Mouse (Mus musculus) embryonic facial prominence, embryonic 14.5 days (tissue): Measurements from ENCODE around the gene Chrdl2. TPM values are rescaled to one million over a fixed set of nuclear protein-coding genes. Genes with fewer than 3 reads are reported as not detected.
"Not testable (repeated sequence)": the region's sequence is repeated elsewhere in the genome, so short reads cannot be mapped to it uniquely, and the experiment has no call there.

Experiments used
- ATAC-seq: fragments of 200-750 bp; cut with Nextera tagmentation; 2 replicates; pipeline ENCODE4 v1.8.0; 2017; ENCODE audit warnings: low read depth, moderate number of reproducible peaks, moderate TSS enrichment
- DNase-seq: peaks from one replicate; pipeline ENCODE4 v3.0.0-alpha.2; 2015; ENCODE audit warnings: low spot score
- H3K27ac ChIP-seq: fragments of 300-500 bp; sonication (generic); replicated peaks from 2 replicates; pipeline ENCODE4 v1.5.1; 2014; ENCODE audit warnings: low read depth, mild to moderate bottlenecking, low read length, moderate library complexity
- H3K27me3 ChIP-seq: fragments of 300-500 bp; sonication (generic); replicated peaks from 2 replicates; pipeline ENCODE4 v1.6.1; 2014; ENCODE audit warnings: low read length; ENCODE audit not compliant: control insufficient read depth, insufficient read depth
- H3K36me3 ChIP-seq: fragments of 300-500 bp; sonication (generic); 2 replicates; pipeline ENCODE4 v1.6.1; 2014; ENCODE audit warnings: low read length, mixed read lengths; ENCODE audit not compliant: control insufficient read depth, insufficient read depth
- H3K4me1 ChIP-seq: fragments of 300-500 bp; sonication (generic); 2 replicates; pipeline ENCODE4 v1.6.1; 2014; ENCODE audit warnings: antibody characterized with exemption, low read length; ENCODE audit not compliant: control insufficient read depth, insufficient read depth
- H3K4me2 ChIP-seq: fragments of 300-500 bp; sonication (generic); 2 replicates; pipeline ENCODE4 v1.6.1; 2014; ENCODE audit warnings: low read depth, mild to moderate bottlenecking, low read length, moderate library complexity, mixed read lengths
- H3K4me3 ChIP-seq: fragments of 300-500 bp; sonication (generic); 2 replicates; pipeline ENCODE4 v1.5.1; 2014; ENCODE audit warnings: low read depth, mild to moderate bottlenecking, low read length
- H3K9ac ChIP-seq: fragments of 300-500 bp; sonication (generic); 2 replicates; pipeline ENCODE4 v1.6.1; 2014; ENCODE audit warnings: low read depth, mild to moderate bottlenecking, low read length, moderate library complexity, mixed read lengths
- H3K9me3 ChIP-seq: fragments of 300-500 bp; sonication (generic); 2 replicates; pipeline ENCODE4 v1.6.1; 2016; ENCODE audit warnings: low read length; ENCODE audit not compliant: control insufficient read depth
- WGBS: fragments of 180-500 bp; shearing (Covaris S2); extraction: QIAGEN DNeasy Blood & Tissue Kit; methylation state at CpG from one replicate; pipeline ENCODE4 v1.1.7; 2014; 5-methylcytosine and 5-hydroxymethylcytosine counted together
- polyA plus RNA-seq: library from polyadenylated mRNA; unstranded; fragments of >200 nt; fragmentation: Nextera tagmentation; extraction: Ambion mirVana; gene quantifications from 2 replicates; pipeline ENCODE4 v1.2.1, GENCODE M21; 2014

The Chrdl2 gene
- polyA plus RNA-seq, 1 experiment from 2014 or later: 2.0 TPM

DNA sequence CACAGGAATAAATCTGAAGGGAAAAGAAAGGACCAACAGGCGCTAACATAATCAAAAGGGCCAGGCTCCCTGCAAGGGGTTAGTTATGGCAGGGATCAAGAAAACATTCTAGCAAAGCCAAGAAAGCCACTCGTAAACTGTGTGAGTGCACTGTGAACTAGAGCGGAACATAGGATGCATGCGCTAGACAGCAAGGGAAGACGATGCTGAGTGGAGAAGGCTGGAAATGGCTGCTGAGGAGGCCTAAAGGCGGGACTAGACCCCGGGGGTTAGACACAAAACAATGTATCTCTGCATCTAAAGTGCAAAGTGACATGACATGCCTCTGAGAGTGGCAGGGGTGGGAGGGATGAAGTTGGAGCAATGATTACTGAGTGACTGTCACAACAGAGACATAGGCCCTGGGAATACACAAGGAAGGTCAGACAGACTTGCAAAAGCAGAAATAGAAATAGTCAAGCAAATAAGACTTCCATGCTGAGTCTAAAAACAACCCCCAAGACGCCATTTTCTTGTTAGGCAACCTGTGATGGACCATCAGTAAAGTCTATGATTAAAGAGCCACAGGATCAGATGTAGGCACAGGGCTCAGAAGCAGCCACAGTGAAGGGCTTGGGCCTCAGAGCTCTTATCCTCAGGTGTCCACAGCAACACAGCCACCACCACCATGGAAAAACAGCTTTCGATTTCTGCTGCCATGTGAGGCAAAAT is 39.8 kb upstream of the Chrdl2 start:
- no peak overlapping the region for H3K4me2 ChIP-seq

DNA sequence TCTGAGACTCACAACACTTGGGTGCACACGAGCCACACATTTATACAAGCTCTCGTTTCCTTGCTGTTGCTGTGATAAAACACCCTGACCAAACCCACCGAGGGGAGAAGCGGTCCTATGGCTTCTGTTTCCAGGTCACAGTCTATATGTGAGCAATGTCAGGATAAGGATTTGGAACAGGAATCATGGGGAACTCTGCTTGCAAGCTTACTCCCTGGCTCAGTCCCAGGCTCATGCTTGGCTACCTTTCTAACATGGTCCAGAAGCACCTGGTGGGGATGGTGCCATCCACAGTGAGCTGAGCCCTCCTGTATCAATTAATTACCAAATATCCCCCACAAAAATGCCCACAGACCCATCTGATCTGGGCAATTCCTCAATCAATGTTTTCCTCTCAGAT is 36.8 kb upstream of the Chrdl2 start:
- DNase-seq (no peak), ATAC-seq (no peak)
- Histone ChIP-seq H3K9me3 (no peaks in the 10 kb centered on the region), H3K4me1 (peaks cover 26% of the 10 kb centered on the region), H3K4me2 (no peak overlapping the region), H3K27ac (no peak overlapping the region), H3K27me3 (no peaks in the 10 kb centered on the region), H3K9ac (no peak overlapping the region), H3K36me3 (no peaks in the 10 kb centered on the region), H3K4me3 (no peak overlapping the region)
- 90% methylated on average over 4 of the region's 4 CpGs for WGBS

More for the DNA sequence above, 39.8 kb upstream of the Chrdl2 start:
- Histone ChIP-seq H3K4me3 (no peak overlapping the region), H3K4me1 (peaks cover 20% of the 10 kb centered on the region), H3K27ac (peak overlapping the region; percentile 75), H3K36me3 (no peaks in the 10 kb centered on the region), H3K27me3 (no peaks in the 10 kb centered on the region), H3K9ac (no peak overlapping the region), H3K9me3 (no peaks in the 10 kb centered on the region)
- DNase-seq (no peak), ATAC-seq (no peak)
- WGBS: 44% methylated on average over 9 of the region's 9 CpGs

DNA sequence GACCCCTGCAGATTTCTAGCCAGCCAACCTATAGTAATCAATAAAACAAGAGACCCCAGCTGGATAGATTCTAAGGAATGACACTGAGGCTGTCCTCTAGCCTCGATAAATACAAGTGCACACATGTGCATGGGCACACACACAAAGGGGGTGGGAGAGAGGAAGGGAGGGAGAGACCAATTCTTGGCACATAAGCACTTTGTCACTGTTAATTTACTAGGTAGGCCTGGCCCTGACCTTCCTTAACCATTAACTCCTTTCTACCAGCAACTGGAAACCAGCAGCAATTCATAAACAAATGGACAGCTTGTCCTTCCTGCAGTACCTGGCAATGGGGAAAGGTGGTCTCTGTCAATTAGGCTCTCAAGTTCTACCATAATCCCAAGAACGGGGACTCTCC is 34.0 kb upstream of the Chrdl2 start:
- 72% methylated on average over 2 of the region's 2 CpGs for WGBS
- no peak overlapping the region for H3K27ac ChIP-seq
- DNase-seq: no peak

DNA sequence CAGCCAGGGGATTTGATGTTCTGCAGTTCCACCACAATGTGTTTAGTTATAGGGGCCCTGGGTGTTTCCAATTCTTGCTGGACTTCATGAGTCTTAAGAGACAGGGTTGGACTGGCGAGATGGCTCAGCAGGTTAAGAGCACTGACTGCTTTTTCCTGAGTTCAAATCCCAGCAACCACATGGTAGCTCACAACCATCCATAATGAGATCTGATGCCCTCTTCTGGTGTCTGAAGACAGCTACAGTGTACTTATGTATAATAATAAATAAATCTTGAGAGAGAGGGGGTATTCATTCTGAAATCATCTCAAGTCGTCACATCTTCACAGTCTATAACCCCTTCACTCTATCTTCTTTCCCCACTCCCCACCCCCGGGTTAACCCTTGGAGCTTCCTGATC is 33.1 kb upstream of the Chrdl2 start:
- peaks cover 12% of the 10 kb centered on the region for H3K4me1 ChIP-seq
- not testable (repeated sequence) for H3K4me2 ChIP-seq, H3K9me3 ChIP-seq, H3K36me3 ChIP-seq, ATAC-seq, H3K9ac ChIP-seq, H3K27ac ChIP-seq, DNase-seq, H3K27me3 ChIP-seq, H3K4me3 ChIP-seq
- WGBS: 78% methylated on average over 3 of the region's 3 CpGs

More for the DNA sequence above, 34.0 kb upstream of the Chrdl2 start:
- H3K4me1 ChIP-seq: peaks cover 10% of the 10 kb centered on the region
- no peak overlapping the region for H3K9ac ChIP-seq
- no peaks in the 10 kb centered on the region for H3K27me3 ChIP-seq
- no peaks in the 10 kb centered on the region for H3K36me3 ChIP-seq
- ATAC-seq: no peak
- H3K4me3 ChIP-seq: no peak overlapping the region
- no peak overlapping the region for H3K4me2 ChIP-seq
- H3K9me3 ChIP-seq: no peaks in the 10 kb centered on the region

DNA sequence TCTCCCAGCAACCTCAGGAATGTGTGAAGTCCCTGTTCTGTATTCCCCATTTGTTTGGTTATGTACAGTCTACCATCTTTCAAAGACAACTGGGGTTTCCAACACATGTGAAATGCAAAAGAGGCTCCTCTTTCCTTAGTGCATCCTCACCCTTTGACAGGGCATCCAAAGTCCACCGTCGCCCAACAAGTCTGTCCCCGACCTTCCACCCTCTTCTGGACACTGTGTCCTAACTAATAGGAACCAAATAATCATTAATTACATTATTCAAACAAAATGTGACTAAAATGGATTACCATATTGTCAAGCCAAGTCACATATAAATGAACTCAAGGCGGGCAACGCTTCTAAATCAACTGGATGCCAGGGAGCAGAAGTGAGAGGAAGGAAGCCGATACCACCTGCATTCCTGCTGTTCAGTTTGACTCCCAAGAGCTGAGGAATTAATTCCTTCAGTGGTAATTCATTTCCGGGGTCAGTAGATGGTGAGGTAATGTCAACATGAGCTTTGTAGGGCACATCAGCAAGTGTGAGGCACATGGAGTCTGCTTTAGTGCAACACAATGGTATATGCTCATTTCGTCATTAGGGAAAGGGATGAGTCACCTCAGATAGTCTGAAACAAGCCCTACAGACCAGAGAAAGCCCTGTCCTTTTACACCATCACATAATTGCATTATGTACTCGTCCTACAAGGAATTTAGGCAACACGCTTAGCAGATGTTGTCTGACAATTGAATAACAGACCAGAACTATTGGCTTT is 31.6 kb upstream of the Chrdl2 start:
- WGBS: 76% methylated on average over 10 of the region's 10 CpGs
- H3K9me3 ChIP-seq: no peaks in the 10 kb centered on the region
- no peak for ATAC-seq
- H3K36me3 ChIP-seq: no peaks in the 10 kb centered on the region
- H3K27ac ChIP-seq: no peak overlapping the region
- no peak for DNase-seq
- no peaks in the 10 kb centered on the region for H3K27me3 ChIP-seq
- no peak overlapping the region for H3K4me2 ChIP-seq
- peaks cover 21% of the 10 kb centered on the region for H3K4me1 ChIP-seq
- no peak overlapping the region for H3K4me3 ChIP-seq
- H3K9ac ChIP-seq: no peak overlapping the region

DNA sequence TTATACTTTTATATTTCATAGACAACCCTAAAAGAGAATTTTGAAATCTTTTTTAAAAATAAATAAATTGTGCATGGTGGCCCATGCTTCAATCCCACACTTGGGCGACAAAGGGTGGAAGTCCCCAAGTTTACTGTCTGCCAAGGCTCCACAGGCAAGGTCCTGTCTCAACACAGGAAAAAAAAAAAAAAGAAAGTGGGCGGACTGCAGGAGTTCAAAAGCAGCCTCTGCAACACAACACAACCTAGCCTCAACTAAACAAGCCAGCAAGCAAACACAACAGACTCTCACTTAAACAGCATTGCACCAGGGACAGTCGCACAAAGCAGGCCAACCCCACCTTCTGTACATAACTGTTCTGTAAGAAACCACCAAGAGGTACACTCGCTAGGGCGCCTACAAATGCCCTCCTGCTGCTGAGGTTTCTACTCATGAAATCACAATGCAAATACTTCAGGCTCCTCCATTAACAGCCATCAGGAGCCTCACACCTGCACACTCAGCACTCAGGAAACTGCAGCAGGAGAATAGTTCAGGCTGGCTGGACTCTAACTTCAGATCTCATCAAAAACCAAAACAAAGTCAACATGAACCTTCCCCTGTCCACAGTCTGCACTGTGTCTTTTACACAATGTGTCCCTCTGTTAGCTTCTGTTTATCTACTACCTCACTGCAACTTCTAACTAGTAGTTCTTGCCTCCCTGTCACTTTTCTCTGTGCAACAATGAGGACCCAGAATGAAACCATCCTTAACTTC is 30.0 kb upstream of the Chrdl2 start:
- no peaks in the 10 kb centered on the region for H3K27me3 ChIP-seq
- ATAC-seq (no peak), DNase-seq (no peak)
- H3K4me2 ChIP-seq: no peak overlapping the region
- no peaks in the 10 kb centered on the region for H3K9me3 ChIP-seq
- no peak overlapping the region for H3K27ac ChIP-seq
- peaks cover 21% of the 10 kb centered on the region for H3K4me1 ChIP-seq
- no peaks in the 10 kb centered on the region for H3K36me3 ChIP-seq
- no peak overlapping the region for H3K9ac ChIP-seq
- H3K4me3 ChIP-seq: no peak overlapping the region
- WGBS: 79% methylated on average over 5 of the region's 5 CpGs

DNA sequence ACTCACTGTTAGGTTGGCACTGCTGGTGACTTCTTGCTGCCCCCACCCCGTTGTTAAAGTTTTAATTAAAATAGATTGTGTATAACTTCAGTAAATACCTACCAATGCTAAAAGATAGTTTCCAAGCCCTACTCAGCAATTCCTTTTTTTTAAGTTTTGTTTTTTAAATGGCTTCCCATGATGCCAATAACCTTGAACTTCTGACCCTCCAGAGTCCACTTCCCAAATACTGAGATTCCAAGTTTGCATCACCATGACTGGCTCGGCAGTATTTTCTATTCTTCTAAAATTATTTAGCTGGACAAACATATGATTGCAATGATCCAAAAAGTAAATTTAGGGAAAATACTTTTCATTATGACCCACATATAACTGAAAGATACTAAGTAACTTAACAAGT is 27.9 kb upstream of the Chrdl2 start:
- Histone ChIP-seq H3K27ac (no peak overlapping the region), H3K4me1 (peaks cover 21% of the 10 kb centered on the region), H3K9me3 (no peaks in the 10 kb centered on the region), H3K36me3 (no peaks in the 10 kb centered on the region), H3K4me3 (no peak overlapping the region), H3K9ac (no peak overlapping the region), H3K4me2 (no peak overlapping the region), H3K27me3 (no peaks in the 10 kb centered on the region)
- WGBS: 87% methylated on average over 2 of the region's 2 CpGs
- DNase-seq: no peak
- ATAC-seq: no peak

DNA sequence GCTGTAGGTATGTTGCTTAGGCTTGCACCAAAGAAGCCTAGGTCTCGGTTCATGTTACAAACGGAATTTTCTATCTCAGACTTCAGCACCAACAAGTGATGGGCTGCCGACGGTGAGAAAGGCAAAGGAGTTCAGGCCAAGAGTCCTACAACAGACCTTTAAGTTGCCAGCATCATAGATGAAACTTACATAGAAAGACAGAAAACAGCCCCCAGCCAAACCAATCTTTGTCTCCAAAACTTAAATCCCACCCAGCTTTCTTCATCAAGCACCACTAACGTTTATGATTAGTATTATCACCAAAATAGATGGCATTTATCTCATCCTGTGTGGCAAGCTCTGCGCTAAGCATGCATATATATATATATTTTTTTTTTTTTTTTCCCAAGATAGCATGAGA is 26.9 kb upstream of the Chrdl2 start:
- H3K4me3 ChIP-seq: peak overlapping the region; percentile 96
- H3K27ac ChIP-seq: peak overlapping the region; percentile 97
- no peaks in the 10 kb centered on the region for H3K9me3 ChIP-seq
- 2% methylated on average over 6 of the region's 6 CpGs for WGBS
- ATAC-seq (no peak), DNase-seq (peak; percentile 7)
- H3K4me1 ChIP-seq: peaks cover 16% of the 10 kb centered on the region
- no peaks in the 10 kb centered on the region for H3K27me3 ChIP-seq
- peak overlapping the region; percentile 99 for H3K9ac ChIP-seq
- H3K4me2 ChIP-seq: peak overlapping the region; percentile 70
- no peaks in the 10 kb centered on the region for H3K36me3 ChIP-seq
